Mouse (Mus musculus) c-Kit-positive CD71-negative TER-119-negative erythroid progenitor cells, embryonic 14.5 days (primary cell): Measurements from ENCODE around the gene Lhpp.

Experiments used
- DNase-seq: peaks from one replicate; pipeline ENCODE4 v3.0.0-alpha.2; 2013; ENCODE audit warnings: low read depth

Gene Lhpp

GRCm38 (mm10) chr7:132610468-132611318 is at the start of gene Lhpp:
Gene Lhpp, plus strand, starts transcription at chr7:132610638.
- DNase-seq, result peak; percentile 64

DNA sequence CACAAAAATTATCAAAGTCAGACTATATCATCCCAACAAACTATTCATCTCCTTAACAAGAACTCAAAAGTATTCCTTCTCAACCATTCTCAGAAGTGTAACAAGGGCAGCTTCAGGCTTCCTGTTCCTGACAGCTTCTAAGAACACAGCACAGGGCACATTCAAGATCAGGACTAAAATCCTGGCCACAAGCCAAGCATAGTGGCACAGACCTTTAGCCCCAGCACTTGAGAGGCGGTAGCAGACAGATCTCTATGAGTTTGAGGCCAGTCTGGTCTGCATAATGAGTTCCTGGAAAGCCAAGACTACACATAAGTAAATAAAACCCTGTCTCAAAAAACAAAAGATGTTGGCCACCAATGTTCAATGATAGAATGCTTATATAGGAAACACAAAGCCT is 44.6 kb upstream of the Lhpp start:
- no peak for DNase-seq

GRCm38 (mm10) chr7:132568817-132569216 is 41.6 kb upstream of the Lhpp start:
- DNase-seq, result no peak

GRCm38 (mm10) chr7:132570071-132570470 is 40.4 kb upstream of the Lhpp start:
- no peak for DNase-seq

DNA sequence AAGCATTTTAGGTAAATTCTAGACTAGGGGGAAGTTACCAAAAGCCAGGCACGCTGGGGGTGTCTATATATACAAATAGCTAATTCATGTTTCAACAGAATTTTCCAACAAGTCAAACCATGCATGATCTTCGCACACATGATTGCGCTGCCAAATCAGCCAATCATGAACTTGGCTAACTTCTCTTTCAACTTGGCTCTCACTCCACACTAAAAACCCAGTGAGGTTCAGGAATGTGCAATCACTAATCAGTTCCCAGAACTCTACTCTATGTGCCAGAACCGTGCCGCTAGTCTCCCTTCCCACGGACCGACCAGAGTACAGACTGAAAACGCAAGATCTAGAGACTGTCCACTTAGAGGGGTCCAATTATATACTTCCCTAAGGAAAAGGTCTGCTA is 39.0 kb upstream of the Lhpp start:
- no peak for DNase-seq

GRCm38 (mm10) chr7:132572738-132573137 is 37.7 kb upstream of the Lhpp start:
- DNase-seq, result no peak

DNA sequence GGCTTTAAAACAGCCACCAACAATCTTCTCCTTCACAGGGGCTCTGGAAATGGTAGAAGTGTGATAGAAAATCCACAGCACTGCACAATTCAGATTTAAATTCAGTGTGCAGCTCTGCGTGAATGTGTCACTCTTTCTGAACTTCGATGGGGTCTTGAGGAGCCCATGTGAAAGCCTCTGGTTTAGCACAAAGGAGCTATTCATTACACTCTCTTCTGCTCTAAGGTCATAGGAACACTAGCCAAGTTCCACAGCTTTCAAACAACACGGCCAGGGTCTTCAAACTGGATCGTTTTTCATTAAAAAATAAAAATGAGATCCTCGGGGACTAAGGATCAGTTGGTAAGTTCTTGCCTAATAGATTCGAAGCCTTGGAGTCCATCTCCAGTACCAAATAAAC is 37.2 kb upstream of the Lhpp start:
- no peak for DNase-seq

DNA sequence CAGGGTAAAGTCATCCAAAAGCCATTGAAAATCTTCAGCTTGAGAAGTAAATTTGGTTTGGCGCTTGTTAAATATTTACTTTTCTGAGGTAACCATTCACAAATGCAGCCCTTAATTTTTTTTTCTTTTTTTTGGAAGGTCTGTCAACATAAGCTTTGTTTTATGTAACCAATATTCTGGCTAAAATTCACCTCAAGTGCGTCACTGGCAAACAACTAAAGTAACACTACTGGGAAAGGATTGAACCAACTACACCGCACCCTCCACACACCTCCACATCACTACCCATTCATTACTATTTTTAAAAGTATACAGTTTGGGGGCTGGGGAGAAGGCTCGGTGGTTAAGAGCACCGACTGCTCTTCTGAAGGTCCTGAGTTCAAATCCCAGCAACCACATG is 35.8 kb upstream of the Lhpp start:
- no peak for DNase-seq

GRCm38 (mm10) chr7:132575623-132576022 is 34.8 kb upstream of the Lhpp start:
- DNase-seq, result peak; percentile 69

- peak; percentile 96 for DNase-seq
Measured at GRCm38 (mm10) chr7:132576116-132576650, 34.3 kb upstream of the Lhpp start, which contains the start of gene Oat. Gene Oat, minus strand, starts transcription at chr7:132576398.

- DNase-seq, result no peak
Measured at GRCm38 (mm10) chr7:132576891-132577290, 33.5 kb upstream of the Lhpp start.

GRCm38 (mm10) chr7:132580511-132580910 is 29.9 kb upstream of the Lhpp start:
- no peak for DNase-seq

- no peak for DNase-seq
Measured at GRCm38 (mm10) chr7:132581441-132581840, 29.0 kb upstream of the Lhpp start.

DNA sequence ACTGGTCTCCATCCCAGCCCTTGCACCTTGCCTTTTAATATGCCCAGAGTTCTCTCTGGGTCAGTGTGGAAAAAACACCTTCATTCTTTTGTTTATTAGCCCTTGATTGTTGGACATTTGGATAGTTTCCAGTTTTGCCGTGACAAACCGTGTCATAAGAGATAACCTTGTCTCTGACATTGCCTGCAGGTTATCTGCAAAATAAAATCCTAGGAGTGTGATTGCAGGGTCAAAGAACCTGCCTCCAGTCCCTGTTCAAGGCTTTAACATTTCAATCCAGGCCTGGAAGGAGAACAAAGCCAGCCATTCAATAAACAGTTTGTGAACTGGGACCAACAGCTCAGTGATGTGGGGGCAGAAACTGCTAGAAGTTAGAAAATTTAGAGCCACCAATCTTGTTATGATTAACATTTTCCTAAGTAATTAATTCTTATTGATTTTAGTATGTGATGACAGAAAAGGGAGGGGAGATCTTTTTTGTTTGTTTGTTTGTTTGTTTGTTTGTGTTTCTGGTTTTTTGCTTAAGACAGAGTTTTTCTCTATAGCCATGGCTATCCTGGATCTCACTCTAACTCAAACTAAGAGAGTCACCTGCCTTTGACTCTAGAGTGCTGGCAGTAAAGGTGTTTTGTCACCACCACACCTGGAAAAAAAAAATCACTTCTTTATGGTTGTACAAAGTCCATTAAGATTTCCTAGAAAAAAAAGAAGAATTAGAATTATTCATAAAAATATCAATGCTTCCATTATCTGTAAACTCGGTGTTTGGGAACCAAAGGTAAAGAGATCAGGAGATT is 24.5 kb upstream of the Lhpp start:
- DNase-seq, result no peak

GRCm38 (mm10) chr7:132587167-132587566 is 23.3 kb upstream of the Lhpp start:
- DNase-seq, result no peak

GRCm38 (mm10) chr7:132589610-132590009 is 20.8 kb upstream of the Lhpp start:
- no peak for DNase-seq

GRCm38 (mm10) chr7:132593762-132594161 is 16.7 kb upstream of the Lhpp start:
- no peak for DNase-seq

- DNase-seq, result no peak
Measured at GRCm38 (mm10) chr7:132594325-132594724, 16.1 kb upstream of the Lhpp start.

DNA sequence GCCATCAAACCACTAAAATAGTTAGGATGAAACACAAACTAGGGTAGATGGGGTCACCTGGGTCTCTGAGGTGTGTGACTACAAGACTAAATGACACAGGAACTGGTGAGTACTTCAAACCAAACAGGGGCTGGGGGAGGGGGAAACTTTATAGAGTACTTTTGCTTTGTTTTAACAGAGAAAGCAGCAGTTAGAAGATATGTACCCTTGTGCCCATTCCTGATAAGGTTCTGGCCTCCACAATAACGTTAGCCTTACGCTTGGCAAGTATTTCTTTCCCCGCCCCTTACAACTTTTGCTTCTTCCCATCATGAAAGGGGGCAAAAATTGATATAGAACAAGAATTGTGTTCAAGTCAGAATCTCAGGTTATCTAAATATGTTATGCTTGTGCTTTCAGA is 14.7 kb upstream of the Lhpp start:
- DNase-seq, result no peak

GRCm38 (mm10) chr7:132596557-132597250 is 13.7 kb upstream of the Lhpp start:
- DNase-seq, result no peak

- no peak for DNase-seq
Measured at GRCm38 (mm10) chr7:132597251-132598041, 13.0 kb upstream of the Lhpp start.
